Mouse (Mus musculus): Measurements from ENCODE around the gene Lcn5.
"Not testable (repeated sequence)": the region's sequence is repeated elsewhere in the genome, so short reads cannot be mapped to it uniquely, and the experiment has no call there.

Gene Lcn5

DNA sequence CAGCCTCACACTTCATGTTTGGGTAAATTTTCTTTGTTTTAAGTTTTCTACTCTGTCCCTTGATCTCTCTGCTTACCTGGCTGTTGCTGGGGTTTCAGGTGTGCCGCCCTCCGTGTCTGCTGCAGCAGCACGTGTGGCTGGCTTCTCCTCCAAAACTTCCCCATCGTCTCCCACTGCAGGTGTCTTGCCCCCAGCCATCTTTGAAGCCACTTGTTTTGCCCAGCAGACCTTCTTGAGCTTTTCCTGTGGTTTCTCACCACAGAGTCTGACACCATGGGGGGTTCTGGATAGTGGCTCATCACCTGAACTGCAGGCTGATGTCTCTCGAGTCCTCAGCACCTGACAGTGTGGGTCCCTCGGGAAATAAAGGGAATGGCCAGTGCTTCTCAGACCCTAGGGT is 21.8 kb downstream of the Lcn5 start:
- no peak for DNase-seq (ENCODE audit: low spot score in 2 of 2)

DNA sequence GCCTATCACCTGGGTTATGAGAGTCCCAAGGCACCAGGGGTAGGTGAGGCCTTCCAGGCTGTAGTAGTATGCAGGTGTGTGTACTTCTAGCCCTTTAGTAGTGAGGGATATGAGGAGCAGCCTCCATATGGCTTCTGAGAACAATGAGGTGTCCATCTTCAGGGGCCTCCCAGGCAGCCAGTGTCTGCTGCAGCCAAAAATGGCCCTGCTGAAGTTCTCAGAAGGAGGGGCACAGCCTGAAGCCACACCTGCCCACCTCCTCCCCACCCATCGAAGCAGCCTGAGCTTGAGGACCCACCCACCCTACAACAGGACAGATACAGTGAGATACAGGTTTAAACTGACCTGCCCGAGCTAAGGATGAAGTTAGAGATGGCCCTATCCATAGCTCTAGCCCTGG is 24.7 kb downstream of the Lcn5 start, which contains the start of gene Lcn10:
Gene Lcn10 (plus strand): TSS at position 301 of the 400 bp plus-strand sequence.
- no peak for DNase-seq (ENCODE audit: low spot score in 2 of 2)

DNA sequence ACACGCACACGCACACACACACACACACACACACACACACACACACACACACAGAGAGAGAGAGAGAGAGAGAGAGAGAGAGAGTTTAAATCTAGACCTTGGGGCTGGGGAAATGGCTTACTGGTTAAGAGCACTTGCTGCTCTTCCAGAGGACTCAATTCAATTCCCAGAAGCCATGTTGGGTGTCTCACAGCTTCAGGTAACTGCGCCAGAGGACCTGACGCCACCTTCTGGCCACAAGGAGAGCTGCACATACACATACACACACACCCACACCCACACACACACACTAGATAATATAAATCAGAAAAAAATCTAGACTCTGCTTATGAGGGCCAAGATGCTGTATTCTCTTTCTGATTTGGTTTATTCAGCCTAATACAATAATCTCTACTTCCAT is 29.2 kb downstream of the Lcn5 start:
- no peak for DNase-seq (ENCODE audit: low spot score in 2 of 2)

GRCm38 (mm10) chr2:25694605-25695004 is 36.9 kb downstream of the Lcn5 start:
- DNase-seq (ENCODE audit: low spot score in 2 of 2), result peak in 1 of 2 experiments; percentile 31

- no peak for DNase-seq (ENCODE audit: low spot score in 2 of 2)
These were observed 39.2 kb downstream of the Lcn5 start for GRCm38 (mm10) chr2:25696951-25697350.

DNA sequence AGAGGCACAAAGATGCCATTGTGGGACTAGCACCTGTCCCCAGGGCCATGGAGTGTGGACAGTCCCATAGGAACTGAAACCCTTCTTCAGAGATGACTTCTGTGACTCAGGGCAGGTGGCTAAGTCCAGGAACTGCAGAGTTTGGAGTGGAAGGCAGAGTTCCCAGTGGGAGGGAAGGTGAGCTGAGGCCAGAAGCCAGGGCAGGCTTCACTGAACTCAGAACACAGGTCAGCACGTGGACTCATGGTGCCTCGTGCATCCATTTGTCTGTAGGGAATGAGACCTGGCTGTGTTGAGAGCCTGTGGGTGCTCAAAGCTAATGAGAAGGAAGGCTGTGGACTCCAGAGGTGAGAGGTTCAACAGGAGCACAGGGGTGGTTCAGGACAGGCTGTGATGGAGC is 40.9 kb downstream of the Lcn5 start:
- no peak for DNase-seq (ENCODE audit: low spot score in 2 of 2)

DNA sequence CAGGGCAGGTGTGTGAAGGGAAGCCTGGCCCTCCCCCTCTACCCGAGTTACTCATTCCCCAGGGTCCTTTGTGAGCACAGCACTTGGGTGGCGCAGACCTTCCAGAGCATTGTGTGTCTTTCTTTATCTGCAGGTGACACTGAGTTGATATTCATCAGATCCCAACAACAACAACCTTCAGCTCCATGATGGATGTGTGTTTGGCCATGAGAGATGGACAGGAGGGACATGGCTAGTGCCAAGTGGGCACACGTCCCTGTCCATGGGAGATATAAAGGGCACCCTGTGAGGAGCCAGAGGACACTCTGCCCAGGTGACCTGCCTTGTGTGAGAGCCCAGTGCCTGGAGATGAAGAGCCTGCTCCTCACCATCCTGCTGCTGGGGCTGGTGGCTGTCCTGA is 42.0 kb downstream of the Lcn5 start, which contains the start of gene Obp2a:
Gene Obp2a (plus strand): TSS at position 301 of the 400 bp plus-strand sequence.
- not testable (repeated sequence) for DNase-seq (ENCODE audit: low spot score in 2 of 2)

DNA sequence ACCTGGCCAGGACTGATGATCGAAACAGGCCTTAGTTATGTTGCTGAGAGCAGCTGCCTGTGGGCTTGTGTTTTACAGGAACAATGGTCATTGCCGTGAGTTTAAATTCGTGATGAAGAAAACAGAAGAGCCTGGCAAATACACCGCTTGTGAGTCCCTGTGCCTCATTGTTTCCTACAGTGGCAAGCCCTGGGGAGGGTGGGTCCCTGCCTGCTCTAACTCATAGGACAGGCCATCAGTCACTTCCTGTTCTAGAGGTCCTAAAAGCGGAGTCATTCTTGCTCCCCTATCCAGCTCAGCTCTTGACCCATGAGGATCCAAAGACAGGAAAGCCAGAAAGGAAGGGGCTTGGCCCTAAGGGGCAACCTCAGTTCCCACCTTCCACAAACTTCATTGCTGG is 43.2 kb downstream of the Lcn5 start:
- DNase-seq (ENCODE audit: low spot score in 2 of 2), result no peak

DNA sequence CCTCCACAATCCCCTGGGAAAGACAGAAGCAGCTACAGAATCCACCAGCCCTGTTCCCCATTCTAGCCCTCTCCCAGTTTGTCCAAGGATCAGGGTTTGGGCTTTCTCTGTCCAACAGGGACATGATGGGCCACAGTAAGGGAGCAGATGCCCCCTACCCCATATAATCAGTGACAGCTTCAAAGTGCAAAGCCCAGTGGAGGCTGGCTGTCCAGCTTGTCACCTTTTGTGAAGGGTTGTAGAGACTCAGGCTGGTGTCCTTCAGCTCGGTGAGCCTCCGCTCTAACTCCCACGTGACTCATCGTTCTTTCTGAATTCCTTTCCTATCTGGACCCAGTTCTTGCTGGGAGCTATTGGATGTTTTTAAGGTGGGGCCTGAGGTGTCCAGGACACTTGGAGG is 46.0 kb downstream of the Lcn5 start:
- no peak for DNase-seq (ENCODE audit: low spot score in 2 of 2)

- DNase-seq (ENCODE audit: low spot score in 2 of 2), result peak; percentile 80 to 83
These were observed 49.1 kb downstream of the Lcn5 start, which contains the start of gene Bmyc for GRCm38 (mm10) chr2:25706643-25707481. Gene Bmyc (plus strand): TSS chr2:25706739.

GRCm38 (mm10) chr2:25708121-25708520 is 50.4 kb downstream of the Lcn5 start:
- DNase-seq (ENCODE audit: low spot score in 2 of 2), result peak; percentile 27 to 43

DNA sequence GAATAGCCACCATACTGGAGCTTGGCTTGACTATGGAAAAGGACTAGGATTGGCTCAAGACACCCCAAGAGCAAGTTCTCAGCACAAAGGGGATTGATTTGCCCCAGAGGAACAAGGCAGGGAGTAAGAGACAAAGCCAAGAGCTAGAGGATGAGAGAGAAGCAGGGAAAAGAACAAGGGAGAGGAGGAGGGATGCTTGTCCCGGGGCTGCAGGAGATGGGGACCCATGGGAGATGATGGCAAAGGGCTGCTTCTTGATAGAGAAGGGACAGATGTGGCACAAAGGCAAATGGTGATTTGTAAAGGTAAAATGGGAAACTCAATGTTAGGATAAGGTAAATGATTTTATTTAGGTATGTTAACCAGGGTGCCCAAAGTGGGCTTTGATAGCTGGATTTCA is 51.3 kb downstream of the Lcn5 start:
- DNase-seq (ENCODE audit: low spot score in 2 of 2), result not testable (repeated sequence)

DNA sequence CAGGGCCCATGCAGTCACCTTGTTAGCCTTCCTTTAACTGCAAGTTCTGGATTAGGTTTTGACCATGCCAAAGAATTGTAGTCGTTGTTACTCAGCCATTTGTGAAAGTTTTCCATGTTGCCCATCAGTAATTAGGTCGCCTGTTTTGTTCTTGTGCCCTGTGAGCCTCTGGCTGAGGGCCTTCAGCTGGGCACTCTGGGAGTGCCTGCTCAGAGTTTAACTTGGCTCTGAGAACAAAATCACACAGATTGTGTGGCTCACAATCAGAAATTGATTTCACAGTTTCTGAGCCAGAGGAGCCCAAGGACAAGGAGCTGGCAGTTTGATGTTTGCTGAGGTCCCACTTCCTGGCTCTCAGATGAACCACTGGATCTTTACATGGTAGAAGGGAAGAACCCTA is 52.0 kb downstream of the Lcn5 start:
- not testable (repeated sequence) for DNase-seq (ENCODE audit: low spot score in 2 of 2)
